Mouse (Mus musculus): Measurements from ENCODE around the gene Ncoa6. TPM values are rescaled to one million over a fixed set of nuclear protein-coding genes. Genes with fewer than 3 reads are reported as not detected.

Gene Ncoa6
- total and polyA plus RNA-seq, 2 experiments from 2014 or later, result 25.7 to 43.4 TPM

GRCm38 (mm10) chr2:155442916-155443315 lies 30.8 kb downstream of the Ncoa6 start:
- Histone ChIP-seq H3K4me2 (ENCODE audit: low read depth, low read length) (no peak overlapping the region), H3K9ac (replicated peaks; ENCODE audit: low read length) (no peak overlapping the region), H3K27me3 (ENCODE audit: insufficient read depth, low read length) (no peaks in the 10 kb centered on the region), H3K36me3 (ENCODE audit: insufficient read depth, low read length) (no peaks in the 10 kb centered on the region), H3K4me3 (ENCODE audit: low read length) (no peak overlapping the region), H3K27ac (no peak overlapping the region), H3K9me3 (ENCODE audit: low read length) (no peaks in the 10 kb centered on the region), H3K4me1 (ENCODE audit: insufficient read depth, low read length) (no peaks in the 10 kb centered on the region)
- ATAC-seq (no peak), DNase-seq (ENCODE audit: low spot score) (no peak)
- no peak for TF ChIP-seq CTCF (IDR thresholded peaks at IDR 0.05; ENCODE audit: low read depth)
- WGBS, result 88% methylated on average over 4 of the region's 4 CpGs

GRCm38 (mm10) chr2:155436445-155436844 lies 37.2 kb downstream of the Ncoa6 start:
- Histone ChIP-seq H3K4me2 (ENCODE audit: low read depth, low read length) (no peak overlapping the region), H3K27me3 (ENCODE audit: insufficient read depth, low read length) (no peaks in the 10 kb centered on the region), H3K9me3 (ENCODE audit: low read length) (no peaks in the 10 kb centered on the region), H3K27ac (no peak overlapping the region), H3K4me1 (ENCODE audit: insufficient read depth, low read length) (no peaks in the 10 kb centered on the region), H3K9ac (replicated peaks; ENCODE audit: low read length) (no peak overlapping the region), H3K4me3 (ENCODE audit: low read length) (no peak overlapping the region), H3K36me3 (ENCODE audit: insufficient read depth, low read length) (peaks cover 20% of the 10 kb centered on the region)
- peak; percentile 60 for TF ChIP-seq CTCF (IDR thresholded peaks at IDR 0.05; ENCODE audit: low read depth)
- ATAC-seq (no peak), DNase-seq (ENCODE audit: low spot score) (peak; percentile 8)

GRCm38 (mm10) chr2:155420911-155421310 lies 52.8 kb downstream of the Ncoa6 start:
- H3K27me3 ChIP-seq (ENCODE audit: insufficient read depth, low read length), result no peaks in the 10 kb centered on the region
- H3K36me3 ChIP-seq (ENCODE audit: insufficient read depth, low read length), result peaks cover 35% of the 10 kb centered on the region
- H3K9me3 ChIP-seq (ENCODE audit: low read length), result no peaks in the 10 kb centered on the region
- ATAC-seq, result no peak
- no peak overlapping the region for H3K9ac ChIP-seq (replicated peaks; ENCODE audit: low read length)
- no peak for DNase-seq (ENCODE audit: low spot score)
- no peak overlapping the region for H3K27ac ChIP-seq
- no peak overlapping the region for H3K4me3 ChIP-seq (ENCODE audit: low read length)
- H3K4me2 ChIP-seq (ENCODE audit: low read depth, low read length), result no peak overlapping the region
- WGBS, result 93% methylated on average over 2 of the region's 2 CpGs
- TF ChIP-seq CTCF (IDR thresholded peaks at IDR 0.05; ENCODE audit: low read depth), result no peak
- H3K4me1 ChIP-seq (ENCODE audit: insufficient read depth, low read length), result no peaks in the 10 kb centered on the region

- H3K4me3 ChIP-seq (ENCODE audit: low read length), result no peak overlapping the region
- WGBS, result 94% methylated on average over 1 of the region's 1 CpGs
- peaks cover 50% of the 10 kb centered on the region for H3K36me3 ChIP-seq (ENCODE audit: insufficient read depth, low read length)
- no peak for TF ChIP-seq CTCF (IDR thresholded peaks at IDR 0.05; ENCODE audit: low read depth)
- H3K9ac ChIP-seq (replicated peaks; ENCODE audit: low read length), result no peak overlapping the region
- no peaks in the 10 kb centered on the region for H3K9me3 ChIP-seq (ENCODE audit: low read length)
- H3K4me2 ChIP-seq (ENCODE audit: low read depth, low read length), result no peak overlapping the region
- H3K27me3 ChIP-seq (ENCODE audit: insufficient read depth, low read length), result no peaks in the 10 kb centered on the region
- ATAC-seq (no peak), DNase-seq (ENCODE audit: low spot score) (no peak)
- H3K27ac ChIP-seq, result no peak overlapping the region
- no peaks in the 10 kb centered on the region for H3K4me1 ChIP-seq (ENCODE audit: insufficient read depth, low read length)
Observed at GRCm38 (mm10) chr2:155404635-155405034, 69.1 kb downstream of the Ncoa6 start.

- Histone ChIP-seq H3K9ac (replicated peaks; ENCODE audit: low read length) (no peak overlapping the region), H3K27me3 (ENCODE audit: insufficient read depth, low read length) (no peaks in the 10 kb centered on the region), H3K9me3 (ENCODE audit: low read length) (no peaks in the 10 kb centered on the region), H3K4me1 (ENCODE audit: insufficient read depth, low read length) (no peaks in the 10 kb centered on the region), H3K27ac (no peak overlapping the region), H3K4me2 (ENCODE audit: low read depth, low read length) (no peak overlapping the region), H3K36me3 (ENCODE audit: insufficient read depth, low read length) (peaks cover 44% of the 10 kb centered on the region), H3K4me3 (ENCODE audit: low read length) (no peak overlapping the region)
- TF ChIP-seq CTCF (IDR thresholded peaks at IDR 0.05; ENCODE audit: low read depth), result no peak
- WGBS, result 97% methylated on average over 4 of the region's 4 CpGs
- ATAC-seq (no peak), DNase-seq (ENCODE audit: low spot score) (no peak)
Observed at GRCm38 (mm10) chr2:155401926-155402325, 71.8 kb downstream of the Ncoa6 start.

- Histone ChIP-seq H3K4me2 (ENCODE audit: low read depth, low read length) (no peak overlapping the region), H3K9me3 (ENCODE audit: low read length) (no peaks in the 10 kb centered on the region), H3K4me3 (ENCODE audit: low read length) (no peak overlapping the region), H3K27ac (no peak overlapping the region), H3K27me3 (ENCODE audit: insufficient read depth, low read length) (no peaks in the 10 kb centered on the region), H3K4me1 (ENCODE audit: insufficient read depth, low read length) (no peaks in the 10 kb centered on the region), H3K36me3 (ENCODE audit: insufficient read depth, low read length) (peaks cover 37% of the 10 kb centered on the region; the same call in 1 of the 2 replicates), H3K9ac (replicated peaks; ENCODE audit: low read length) (no peak overlapping the region)
- no peak for TF ChIP-seq CTCF (IDR thresholded peaks at IDR 0.05; ENCODE audit: low read depth)
- no peak for DNase-seq (ENCODE audit: low spot score)
- no peak for ATAC-seq
Observed at GRCm38 (mm10) chr2:155400276-155400675, 73.4 kb downstream of the Ncoa6 start.

GRCm38 (mm10) chr2:155394586-155394985 lies 79.1 kb downstream of the Ncoa6 start:
- Histone ChIP-seq H3K36me3 (ENCODE audit: insufficient read depth, low read length) (peaks cover 18% of the 10 kb centered on the region; the same call in 1 of the 2 replicates), H3K9me3 (ENCODE audit: low read length) (no peaks in the 10 kb centered on the region), H3K27me3 (ENCODE audit: insufficient read depth, low read length) (no peaks in the 10 kb centered on the region), H3K4me2 (ENCODE audit: low read depth, low read length) (no peak overlapping the region), H3K4me1 (ENCODE audit: insufficient read depth, low read length) (no peaks in the 10 kb centered on the region), H3K9ac (replicated peaks; ENCODE audit: low read length) (no peak overlapping the region), H3K27ac (no peak overlapping the region), H3K4me3 (ENCODE audit: low read length) (no peak overlapping the region)
- 93% methylated on average over 5 of the region's 5 CpGs for WGBS
- TF ChIP-seq CTCF (IDR thresholded peaks at IDR 0.05; ENCODE audit: low read depth), result no peak
- ATAC-seq (no peak), DNase-seq (ENCODE audit: low spot score) (no peak)

Data from hindbrain, postnatal 0 days (tissue).